Mouse (Mus musculus) intestine, embryonic 14.5 days (tissue): Measurements from ENCODE around the gene Macrod1. TPM values are rescaled to one million over a fixed set of nuclear protein-coding genes. Genes with fewer than 3 reads are reported as not detected.

Experiments used
- ATAC-seq: fragments of 200-750 bp; cut with Nextera tagmentation; replicated peaks from 2 replicates; pipeline ENCODE4 v1.8.0; 2017; ENCODE audit warnings: low read depth, moderate number of reproducible peaks, moderate TSS enrichment, moderate library complexity; ENCODE audit not compliant: low FRiP score, low TSS enrichment
- DNase-seq: peaks from one replicate; pipeline ENCODE4 v3.0.0-alpha.2; 2018; ENCODE audit warnings: low spot score
- H3K27ac ChIP-seq: fragments of 300-500 bp; sonication (generic); 2 replicates; pipeline ENCODE4 v1.5.1; 2014; ENCODE audit warnings: low read depth, mild to moderate bottlenecking, control low read depth
- H3K27me3 ChIP-seq: fragments of 300-500 bp; sonication (generic); replicated peaks from 2 replicates; pipeline ENCODE4 v1.6.1; 2014; ENCODE audit warnings: low read length, control low read depth; ENCODE audit not compliant: control insufficient read depth, insufficient read depth
- H3K36me3 ChIP-seq: fragments of 300-500 bp; sonication (generic); 2 replicates; pipeline ENCODE4 v1.6.1; 2014; ENCODE audit warnings: low read length, control low read depth; ENCODE audit not compliant: control insufficient read depth, insufficient read depth
- H3K4me1 ChIP-seq: fragments of 300-500 bp; sonication (generic); replicated peaks from 2 replicates; pipeline ENCODE4 v1.6.1; 2014; ENCODE audit warnings: low read length, control low read depth, mixed read lengths; ENCODE audit not compliant: control insufficient read depth, insufficient read depth
- H3K4me2 ChIP-seq: fragments of 300-500 bp; sonication (generic); 2 replicates; pipeline ENCODE4 v1.6.1; 2014; ENCODE audit warnings: low read length
- H3K4me3 ChIP-seq: fragments of 300-500 bp; sonication (generic); 2 replicates; pipeline ENCODE4 v1.5.1; 2014; ENCODE audit warnings: low read depth, low read length, control low read depth, mixed read lengths
- H3K9ac ChIP-seq: fragments of 300-500 bp; sonication (generic); 2 replicates; pipeline ENCODE4 v1.6.1; 2014; ENCODE audit warnings: mild to moderate bottlenecking, low read length
- H3K9me3 ChIP-seq: fragments of 300-500 bp; sonication (generic); 2 replicates; pipeline ENCODE4 v1.6.1; 2016; ENCODE audit warnings: low read length, control low read depth; ENCODE audit not compliant: control insufficient read depth
- WGBS: fragments of 180-500 bp; shearing (Covaris S2); extraction: QIAGEN DNeasy Blood & Tissue Kit; methylation state at CpG from one replicate; pipeline ENCODE4 v1.1.7; 2014; 5-methylcytosine and 5-hydroxymethylcytosine counted together
- polyA plus RNA-seq: library from polyadenylated mRNA; unstranded; fragments of >200 nt; fragmentation: Nextera tagmentation; extraction: Ambion mirVana; gene quantifications from 2 replicates; pipeline ENCODE4 v1.2.1, GENCODE M21; 2014

Macrod1 gene
- 7.1 and 8.5 TPM in 2 replicates for polyA plus RNA-seq

DNA sequence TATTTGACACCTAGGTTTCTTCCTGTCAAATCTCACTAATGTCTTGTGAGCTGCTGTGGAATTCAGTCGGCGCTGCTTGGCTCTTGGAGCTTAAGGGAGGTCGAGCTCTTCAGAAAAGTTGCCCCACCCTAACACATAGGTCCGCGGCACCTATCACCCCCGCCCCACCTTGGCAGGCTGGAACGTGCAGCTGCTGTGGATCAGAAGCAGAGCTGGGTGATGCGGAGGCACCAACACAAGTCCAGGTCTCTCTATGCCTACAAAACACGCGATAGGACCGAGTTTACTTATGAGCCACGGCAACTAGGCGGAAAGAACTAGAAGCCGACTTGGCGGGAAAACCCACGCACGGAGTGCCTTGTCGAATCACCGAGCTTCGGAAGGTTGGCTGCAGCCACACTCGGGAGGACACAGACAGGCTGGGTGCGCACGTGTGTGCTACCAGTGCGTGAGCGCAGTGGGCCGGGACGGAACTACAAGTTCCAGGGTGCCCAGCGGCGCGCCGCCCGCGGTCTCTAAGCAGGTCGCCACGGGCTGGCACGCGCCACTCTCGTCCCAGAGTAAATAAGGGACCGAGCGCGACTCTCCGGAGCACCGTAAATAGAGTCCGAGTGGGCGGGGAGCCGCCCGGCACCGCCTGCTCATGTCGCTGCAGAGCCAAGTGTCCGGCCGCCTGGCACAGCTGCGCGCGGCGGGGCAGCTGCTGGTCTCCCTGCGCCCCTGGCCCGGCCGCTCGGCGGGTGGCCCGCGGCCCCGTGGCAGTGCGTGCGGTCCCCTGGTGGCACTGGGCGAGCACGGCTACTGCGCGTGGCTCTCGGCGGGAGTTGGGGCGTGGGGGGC lies at the start of gene Macrod1:
TSS of gene Macrod1 (plus strand) at position 563 of the 840 bp plus-strand sequence.
- Histone ChIP-seq H3K4me3 (peak within 1 kb of the TSS; percentile 74), H3K27ac (no peak within 1 kb of the TSS), H3K9me3 (no peaks in the 10 kb centered on the region), H3K36me3 (no peaks in the 10 kb centered on the region), H3K4me1 (peaks cover 15% of the 10 kb centered on the region), H3K27me3 (peaks cover 17% of the 10 kb centered on the region), H3K9ac (peak within 1 kb of the TSS; percentile 43), H3K4me2 (peak within 1 kb of the TSS; percentile 100)
- WGBS = under 1% methylated on average over 69 of the region's 72 CpGs
- ATAC-seq = peak; percentile 68
- DNase-seq = peak; percentile 82

DNA sequence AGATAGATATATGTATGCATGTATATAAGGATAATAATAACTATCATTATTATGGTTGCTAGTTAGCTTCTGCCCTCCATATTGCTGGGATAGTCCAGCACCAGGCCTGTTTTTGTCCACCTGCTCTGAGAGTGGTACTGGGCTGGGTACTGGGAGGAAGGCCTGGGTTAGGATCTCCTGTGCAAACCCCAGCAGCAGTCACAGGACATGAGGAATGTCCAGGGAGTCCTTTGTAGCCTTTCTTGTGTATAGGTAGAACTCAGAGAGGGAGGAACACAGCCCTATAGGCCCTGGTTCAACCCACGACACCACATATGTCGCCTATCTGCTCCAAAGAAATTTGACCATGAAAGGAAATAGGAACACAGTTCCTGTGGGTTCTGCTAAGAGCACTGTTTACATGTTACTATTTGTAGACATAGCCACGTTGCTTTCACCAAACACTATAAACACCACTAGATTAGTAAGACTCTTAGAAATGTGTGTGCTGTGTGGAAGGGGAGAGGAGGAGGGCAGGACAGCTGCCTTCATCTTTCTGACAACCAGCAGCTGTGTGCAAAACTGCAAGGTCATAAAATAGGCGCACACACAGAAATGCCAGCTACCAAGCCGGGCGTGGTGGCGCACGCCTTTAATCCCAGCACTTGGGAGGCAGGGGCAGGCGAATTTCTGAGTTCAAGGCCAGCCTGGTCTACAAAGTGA lies 49.6 kb upstream of the Macrod1 start:
- WGBS = 69% methylated on average over 9 of the region's 9 CpGs
- Histone ChIP-seq H3K27me3 (no peaks in the 10 kb centered on the region), H3K36me3 (no peaks in the 10 kb centered on the region), H3K9me3 (no peaks in the 10 kb centered on the region), H3K27ac (peak overlapping the region; percentile 47; the same call in 1 of the 2 replicates), H3K9ac (no peak overlapping the region), H3K4me3 (no peak overlapping the region), H3K4me2 (no peak overlapping the region), H3K4me1 (0 out of 2 replicates have a peak, but pooled peaks cover 6% of the 10 kb centered on the region)
- DNase-seq = no peak
- no peak for ATAC-seq

- no peaks in the 10 kb centered on the region; the same call in 1 of the 2 replicates for H3K36me3 ChIP-seq
These were observed 44.2 kb upstream of the Macrod1 start for GRCm38 (mm10) chr19:7012426-7012825.

GRCm38 (mm10) chr19:7013984-7014383 lies 42.6 kb upstream of the Macrod1 start:
- H3K9me3 ChIP-seq = no peaks in the 10 kb centered on the region
- no peak overlapping the region for H3K4me3 ChIP-seq
- no peak for ATAC-seq
- no peak overlapping the region for H3K9ac ChIP-seq
- no peak overlapping the region for H3K4me2 ChIP-seq
- H3K27ac ChIP-seq = no peak overlapping the region
- WGBS = 81% methylated on average over 9 of the region's 9 CpGs
- H3K4me1 ChIP-seq = no peaks in the 10 kb centered on the region
- no peak for DNase-seq
- peaks cover 7% of the 10 kb centered on the region for H3K36me3 ChIP-seq
- no peaks in the 10 kb centered on the region for H3K27me3 ChIP-seq

More at GRCm38 (mm10) chr19:7012426-7012825, 44.2 kb upstream of the Macrod1 start:
- H3K4me3 ChIP-seq = no peak overlapping the region
- H3K4me2 ChIP-seq = no peak overlapping the region
- DNase-seq (no peak), ATAC-seq (no peak)
- H3K9ac ChIP-seq = no peak overlapping the region
- 73% methylated on average over 4 of the region's 4 CpGs for WGBS
- no peak overlapping the region for H3K27ac ChIP-seq
- H3K4me1 ChIP-seq = no peaks in the 10 kb centered on the region
- no peaks in the 10 kb centered on the region for H3K9me3 ChIP-seq
- no peaks in the 10 kb centered on the region for H3K27me3 ChIP-seq

DNA sequence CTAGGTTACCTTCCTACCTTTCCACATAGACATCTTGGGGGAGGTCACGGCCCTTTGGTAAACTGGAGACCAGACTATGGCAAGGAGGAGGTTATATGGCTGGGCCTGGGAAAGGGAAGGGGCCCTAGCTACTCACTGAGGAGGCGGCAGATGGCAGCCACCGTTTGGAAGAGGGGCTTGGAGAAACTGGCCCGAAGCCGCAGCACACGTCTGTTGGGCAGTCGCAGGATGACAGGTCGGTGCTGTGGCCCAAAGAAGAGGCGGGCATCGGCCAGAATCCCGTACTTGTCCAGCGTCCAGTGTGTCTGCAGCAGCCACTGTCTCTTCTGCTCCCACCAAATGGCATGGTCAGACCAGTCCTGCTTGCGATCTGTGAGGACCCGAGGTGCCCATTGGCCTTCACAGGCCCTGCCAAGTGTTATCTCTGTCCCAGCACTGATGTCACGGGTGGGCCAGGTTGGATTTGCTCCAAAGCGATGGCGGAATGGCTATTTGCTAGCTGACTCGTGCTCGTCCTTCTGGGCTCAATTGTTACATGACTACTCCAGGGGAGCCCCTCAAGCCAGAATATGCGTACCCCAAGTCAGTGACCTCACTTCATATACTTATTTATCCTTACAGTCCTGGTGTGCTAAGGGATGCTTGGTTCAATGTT lies 42.0 kb upstream of the Macrod1 start:
- Histone ChIP-seq H3K27me3 (no peaks in the 10 kb centered on the region), H3K4me2 (no peak overlapping the region), H3K4me3 (no peak overlapping the region), H3K9ac (no peak overlapping the region), H3K9me3 (no peaks in the 10 kb centered on the region), H3K27ac (no peak overlapping the region), H3K36me3 (peaks cover 13% of the 10 kb centered on the region), H3K4me1 (no peaks in the 10 kb centered on the region)
- 92% methylated on average over 20 of the region's 20 CpGs for WGBS
- no peak for ATAC-seq
- no peak for DNase-seq

- Histone ChIP-seq H3K27ac (no peak overlapping the region), H3K9me3 (no peaks in the 10 kb centered on the region), H3K27me3 (no peaks in the 10 kb centered on the region), H3K9ac (no peak overlapping the region), H3K4me2 (no peak overlapping the region), H3K4me1 (no peaks in the 10 kb centered on the region), H3K36me3 (peaks cover 45% of the 10 kb centered on the region), H3K4me3 (no peak overlapping the region)
- WGBS = 75% methylated on average over 12 of the region's 12 CpGs
- no peak for ATAC-seq
- DNase-seq = no peak
These were observed 38.8 kb upstream of the Macrod1 start for GRCm38 (mm10) chr19:7017541-7018457.

GRCm38 (mm10) chr19:7018546-7018945 lies 38.1 kb upstream of the Macrod1 start:
- no peak overlapping the region for H3K4me2 ChIP-seq

GRCm38 (mm10) chr19:7019191-7019590 lies 37.4 kb upstream of the Macrod1 start, which contains the start of gene Fermt3:
Gene Fermt3, minus strand, starts transcription at chr19:7019469.
- Histone ChIP-seq H3K27me3 (no peaks in the 10 kb centered on the region), H3K9me3 (no peaks in the 10 kb centered on the region), H3K4me2 (no peak within 1 kb of the TSS), H3K4me1 (no peaks in the 10 kb centered on the region), H3K9ac (no peak within 1 kb of the TSS), H3K4me3 (no peak within 1 kb of the TSS), H3K36me3 (peaks cover 58% of the 10 kb centered on the region), H3K27ac (no peak within 1 kb of the TSS)
- ATAC-seq (0 out of 2 replicates have a peak, but pooled peaks have one; percentile 28), DNase-seq (no peak)
- WGBS = 85% methylated on average over 5 of the region's 5 CpGs

More at GRCm38 (mm10) chr19:7018546-7018945, 38.1 kb upstream of the Macrod1 start:
- no peaks in the 10 kb centered on the region for H3K4me1 ChIP-seq
- H3K27me3 ChIP-seq = no peaks in the 10 kb centered on the region
- ATAC-seq = no peak
- no peak overlapping the region for H3K27ac ChIP-seq
- H3K36me3 ChIP-seq = peaks cover 52% of the 10 kb centered on the region
- 88% methylated on average over 11 of the region's 11 CpGs for WGBS
- no peak overlapping the region for H3K4me3 ChIP-seq
- no peak overlapping the region for H3K9ac ChIP-seq
- no peak for DNase-seq
- no peaks in the 10 kb centered on the region for H3K9me3 ChIP-seq
